Mouse (Mus musculus) forebrain, postnatal 0 days (tissue): Measurements from ENCODE around the gene Zdhhc7. TPM values are rescaled to one million over a fixed set of nuclear protein-coding genes. Genes with fewer than 3 reads are reported as not detected.

ENCODE experiments used
- ATAC-seq: fragments of 200-750 bp; cut with Nextera tagmentation; 2 replicates; pipeline ENCODE4 v1.8.0; 2017; ENCODE audit warnings: mild to moderate bottlenecking, moderate library complexity
- DNase-seq: peaks from one replicate; pipeline ENCODE4 v3.0.0-alpha.2; 2015
- H3K27ac ChIP-seq: fragments of 300-500 bp; sonication (generic); 2 replicates; pipeline ENCODE4 v1.5.1; 2014; ENCODE audit warnings: low read depth, mild to moderate bottlenecking, antibody characterized with exemption, low read length, moderate library complexity, mixed read lengths
- H3K27me3 ChIP-seq: fragments of 300-500 bp; sonication (generic); 2 replicates; pipeline ENCODE4 v1.6.1; 2014; ENCODE audit warnings: mild to moderate bottlenecking, low read length, mixed read lengths; ENCODE audit not compliant: insufficient read depth
- H3K36me3 ChIP-seq: fragments of 300-500 bp; sonication (generic); 2 replicates; pipeline ENCODE4 v1.6.1; 2014; ENCODE audit warnings: mild to moderate bottlenecking, moderate library complexity; ENCODE audit not compliant: insufficient read depth
- H3K4me1 ChIP-seq: fragments of 300-500 bp; sonication (generic); 2 replicates; pipeline ENCODE4 v1.6.1; 2014; ENCODE audit warnings: antibody characterized with exemption; ENCODE audit not compliant: insufficient read depth
- H3K4me2 ChIP-seq: fragments of 300-500 bp; sonication (generic); 2 replicates; pipeline ENCODE4 v1.6.1; 2014; ENCODE audit warnings: low read depth, mild to moderate bottlenecking, moderate library complexity
- H3K4me3 ChIP-seq: fragments of 300-500 bp; sonication (generic); 2 replicates; pipeline ENCODE4 v1.5.1; 2014; ENCODE audit warnings: low read depth, low read length, mixed read lengths
- H3K9ac ChIP-seq: fragments of 300-500 bp; sonication (generic); 2 replicates; pipeline ENCODE4 v1.6.1; 2014; ENCODE audit warnings: mild to moderate bottlenecking
- H3K9me3 ChIP-seq: fragments of 300-500 bp; sonication (generic); 2 replicates; pipeline ENCODE4 v1.6.1; 2016; ENCODE audit warnings: low read length
- CTCF ChIP-seq: sonication (generic); IDR thresholded peaks from 2 replicates; pipeline ENCODE4 v1.5.1; 2016; ENCODE audit warnings: antibody characterized with exemption, control low read depth, low read depth
- WGBS: fragments of 180-500 bp; shearing (Covaris S2); extraction: QIAGEN DNeasy Blood & Tissue Kit; methylation state at CpG from one replicate; pipeline ENCODE4 v1.1.7; 2014; 5-methylcytosine and 5-hydroxymethylcytosine counted together
- polyA plus RNA-seq: library from polyadenylated mRNA; unstranded; fragments of >200 nt; fragmentation: Nextera tagmentation; extraction: Ambion mirVana; gene quantifications from 2 replicates; pipeline ENCODE4 v1.2.1, GENCODE M21; 2015
- total RNA-seq: library from RNA; depleted of rRNA; stranded (reverse); fragments of >200 nt; gene quantifications from 2 replicates; pipeline ENCODE4 v1.2.3, GENCODE M21; 2014

Zdhhc7 gene
- total and polyA plus RNA-seq, 2 experiments from 2014 or later: 25.3 to 37.6 TPM

GRCm38 (mm10) chr8:120089511-120089910 lies 11.8 kb downstream of the Zdhhc7 start:
- no peak overlapping the region for H3K4me2 ChIP-seq
- no peak for ATAC-seq
- peaks cover 75% of the 10 kb centered on the region for H3K36me3 ChIP-seq
- no peak overlapping the region for H3K4me3 ChIP-seq
- no peak overlapping the region for H3K9ac ChIP-seq
- no peaks in the 10 kb centered on the region for H3K9me3 ChIP-seq
- no peaks in the 10 kb centered on the region for H3K4me1 ChIP-seq
- 87% methylated on average over 7 of the region's 7 CpGs for WGBS
- H3K27ac ChIP-seq: no peak overlapping the region
- no peak for TF ChIP-seq CTCF
- H3K27me3 ChIP-seq: no peaks in the 10 kb centered on the region
- no peak for DNase-seq

- Histone ChIP-seq H3K4me3 (no peak overlapping the region), H3K9ac (no peak overlapping the region), H3K4me2 (no peak overlapping the region), H3K9me3 (no peaks in the 10 kb centered on the region), H3K27me3 (no peaks in the 10 kb centered on the region), H3K27ac (no peak overlapping the region), H3K36me3 (peaks cover 77% of the 10 kb centered on the region), H3K4me1 (no peaks in the 10 kb centered on the region)
- TF ChIP-seq CTCF: no peak
- no peak for DNase-seq
- WGBS: 95% methylated on average over 8 of the region's 8 CpGs
- ATAC-seq: no peak
Observed at GRCm38 (mm10) chr8:120084783-120085182, 16.5 kb downstream of the Zdhhc7 start.

GRCm38 (mm10) chr8:120083261-120083660 lies 18.0 kb downstream of the Zdhhc7 start:
- Histone ChIP-seq H3K27ac (no peak overlapping the region), H3K4me1 (no peaks in the 10 kb centered on the region), H3K36me3 (peaks cover 72% of the 10 kb centered on the region), H3K4me3 (no peak overlapping the region), H3K9me3 (no peaks in the 10 kb centered on the region), H3K4me2 (no peak overlapping the region), H3K9ac (no peak overlapping the region), H3K27me3 (no peaks in the 10 kb centered on the region)
- peak; percentile 17 for DNase-seq
- 59% methylated on average over 8 of the region's 8 CpGs for WGBS
- TF ChIP-seq CTCF: no peak
- ATAC-seq: no peak

DNA sequence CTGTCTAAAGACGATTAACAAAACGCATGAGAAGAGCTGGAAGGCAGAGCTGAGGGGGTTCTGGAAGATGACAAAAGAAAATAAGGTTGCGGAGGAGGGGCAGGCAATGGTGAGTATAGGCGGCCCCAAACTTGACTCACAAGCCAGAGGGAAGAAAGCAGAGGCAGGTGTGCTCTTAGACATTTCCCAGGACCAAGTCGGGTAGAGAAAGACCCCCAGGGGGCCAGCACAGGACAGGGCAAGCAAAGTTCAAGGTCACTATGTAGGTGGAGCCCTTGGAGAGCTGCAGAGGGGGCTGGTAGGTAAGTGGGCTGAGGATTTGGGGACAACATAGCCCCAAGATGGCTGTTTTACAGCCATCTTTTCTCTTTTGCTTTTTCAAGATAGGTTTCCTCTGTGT lies 21.9 kb downstream of the Zdhhc7 start:
- no peak for TF ChIP-seq CTCF
- Histone ChIP-seq H3K9me3 (no peaks in the 10 kb centered on the region), H3K27me3 (no peaks in the 10 kb centered on the region), H3K36me3 (peaks cover 35% of the 10 kb centered on the region), H3K9ac (no peak overlapping the region), H3K4me1 (no peaks in the 10 kb centered on the region), H3K4me3 (no peak overlapping the region), H3K4me2 (no peak overlapping the region), H3K27ac (no peak overlapping the region)
- DNase-seq (no peak), ATAC-seq (no peak)
- 61% methylated on average over 5 of the region's 5 CpGs for WGBS

GRCm38 (mm10) chr8:120078080-120078479 lies 23.2 kb downstream of the Zdhhc7 start:
- Histone ChIP-seq H3K9me3 (no peaks in the 10 kb centered on the region), H3K27me3 (no peaks in the 10 kb centered on the region), H3K4me1 (no peaks in the 10 kb centered on the region), H3K4me3 (no peak overlapping the region), H3K4me2 (no peak overlapping the region), H3K9ac (no peak overlapping the region), H3K27ac (no peak overlapping the region), H3K36me3 (peaks cover 27% of the 10 kb centered on the region)
- DNase-seq (peak; percentile 80), ATAC-seq (peak; percentile 78)
- peak; percentile 80 for TF ChIP-seq CTCF
- 14% methylated on average over 10 of the region's 10 CpGs for WGBS

- TF ChIP-seq CTCF: no peak
- Histone ChIP-seq H3K9me3 (no peaks in the 10 kb centered on the region), H3K27ac (no peak overlapping the region), H3K36me3 (0 out of 2 replicates have a peak, but pooled peaks cover under 1% of the 10 kb centered on the region), H3K4me2 (no peak overlapping the region), H3K9ac (no peak overlapping the region), H3K4me3 (no peak overlapping the region), H3K27me3 (no peaks in the 10 kb centered on the region), H3K4me1 (no peaks in the 10 kb centered on the region)
- ATAC-seq (no peak), DNase-seq (no peak)
- 32% methylated on average over 6 of the region's 6 CpGs for WGBS
Observed at GRCm38 (mm10) chr8:120075347-120075746, 25.9 kb downstream of the Zdhhc7 start.

DNA sequence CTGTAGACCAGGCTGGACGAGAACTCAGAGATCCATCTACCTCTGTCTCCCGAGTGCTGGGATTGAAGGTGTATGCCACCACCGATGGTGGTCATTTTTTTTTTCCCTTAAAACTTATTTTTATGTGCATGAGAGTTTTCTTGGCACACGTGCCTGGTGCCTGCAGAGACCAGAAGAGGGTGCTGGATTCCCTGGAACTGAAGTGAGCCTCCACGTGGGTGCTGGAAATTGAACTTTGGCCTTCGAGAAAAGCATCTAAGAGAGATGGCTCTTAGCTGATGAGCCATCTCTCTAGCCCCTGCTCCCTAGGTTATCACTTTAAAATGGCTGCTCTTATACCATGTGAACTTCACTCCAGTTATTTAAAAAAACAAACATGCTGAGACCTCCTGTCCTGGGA lies 26.8 kb downstream of the Zdhhc7 start:
- no peak for DNase-seq
- no peak for TF ChIP-seq CTCF
- 69% methylated on average over 6 of the region's 6 CpGs for WGBS
- no peaks in the 10 kb centered on the region for H3K4me1 ChIP-seq
- H3K4me2 ChIP-seq: no peak overlapping the region
- no peaks in the 10 kb centered on the region for H3K27me3 ChIP-seq
- no peak for ATAC-seq
- H3K9ac ChIP-seq: no peak overlapping the region
- H3K36me3 ChIP-seq: no peaks in the 10 kb centered on the region
- H3K9me3 ChIP-seq: no peaks in the 10 kb centered on the region
- no peak overlapping the region for H3K27ac ChIP-seq
- no peak overlapping the region for H3K4me3 ChIP-seq

GRCm38 (mm10) chr8:120072827-120073226 lies 28.5 kb downstream of the Zdhhc7 start:
- Histone ChIP-seq H3K4me3 (no peak overlapping the region), H3K9ac (no peak overlapping the region), H3K36me3 (no peaks in the 10 kb centered on the region), H3K9me3 (no peaks in the 10 kb centered on the region), H3K4me1 (no peaks in the 10 kb centered on the region), H3K4me2 (no peak overlapping the region), H3K27ac (no peak overlapping the region), H3K27me3 (no peaks in the 10 kb centered on the region)
- TF ChIP-seq CTCF: no peak
- ATAC-seq (no peak), DNase-seq (no peak)
- WGBS: 83% methylated on average over 8 of the region's 8 CpGs
